Mouse (Mus musculus) MN1 (cell line): ENCODE results near the gene Tmem266.
A peak's percentile ranks its signal among the peaks of the same experiment; 100 is the strongest.

Experiments used
- DNase-seq: peaks from one replicate; pipeline ENCODE4 v3.0.0-alpha.2; 2016; ENCODE audit warnings: low spot score

The Tmem266 gene

GRCm38 (mm10) chr9:55326515-55327233 lies at the start of gene Tmem266, which contains the start of gene Nrg4:
TSS of gene Tmem266 (plus strand) at chr9:55326913.
TSS of gene Nrg4 (minus strand) at chr9:55326844.
- peak; percentile 85 for DNase-seq

DNA sequence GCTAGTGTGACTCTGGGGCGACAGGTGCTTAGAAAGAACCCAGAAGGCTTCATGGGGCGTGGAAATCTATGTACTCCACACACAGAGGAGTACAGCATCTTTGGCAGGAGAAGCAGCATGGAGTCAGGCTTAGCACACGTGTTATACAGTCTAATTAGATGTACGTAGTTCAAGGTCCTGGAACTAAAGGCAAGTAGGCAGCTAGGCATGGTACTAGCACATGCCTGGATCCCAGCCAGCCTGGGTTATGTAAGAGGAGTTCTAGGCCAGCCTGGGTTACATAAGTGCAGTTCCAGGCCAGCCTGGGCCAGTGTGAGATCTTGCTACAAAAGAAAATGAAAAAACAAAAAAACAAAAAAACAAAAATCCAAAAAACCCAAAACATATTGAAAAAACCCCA lies 49.2 kb upstream of the Tmem266 start:
- no peak for DNase-seq

GRCm38 (mm10) chr9:55279114-55279825 lies 47.4 kb upstream of the Tmem266 start:
- DNase-seq, result no peak

DNA sequence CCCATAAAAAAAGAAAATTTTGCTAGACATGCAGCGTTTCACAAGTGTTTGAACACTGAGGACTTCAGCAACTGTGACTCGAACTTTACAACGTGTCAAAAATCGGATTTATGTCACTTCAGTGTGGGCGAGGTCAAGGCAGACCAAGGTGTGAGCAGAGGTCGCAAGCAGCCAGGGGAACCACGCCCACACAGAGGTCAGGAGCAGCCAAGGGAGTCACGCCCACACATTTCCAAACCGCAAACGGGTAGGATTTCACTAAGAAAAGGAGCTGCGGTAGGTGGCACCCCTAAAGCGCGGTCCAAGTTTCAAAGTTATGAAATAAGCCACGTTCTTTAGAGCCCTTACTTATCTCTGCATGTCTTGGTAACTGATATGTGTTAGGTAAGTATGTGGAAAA lies 43.2 kb upstream of the Tmem266 start:
- DNase-seq, result no peak

- no peak for DNase-seq
Observed at GRCm38 (mm10) chr9:55285197-55285596, 41.5 kb upstream of the Tmem266 start.

DNA sequence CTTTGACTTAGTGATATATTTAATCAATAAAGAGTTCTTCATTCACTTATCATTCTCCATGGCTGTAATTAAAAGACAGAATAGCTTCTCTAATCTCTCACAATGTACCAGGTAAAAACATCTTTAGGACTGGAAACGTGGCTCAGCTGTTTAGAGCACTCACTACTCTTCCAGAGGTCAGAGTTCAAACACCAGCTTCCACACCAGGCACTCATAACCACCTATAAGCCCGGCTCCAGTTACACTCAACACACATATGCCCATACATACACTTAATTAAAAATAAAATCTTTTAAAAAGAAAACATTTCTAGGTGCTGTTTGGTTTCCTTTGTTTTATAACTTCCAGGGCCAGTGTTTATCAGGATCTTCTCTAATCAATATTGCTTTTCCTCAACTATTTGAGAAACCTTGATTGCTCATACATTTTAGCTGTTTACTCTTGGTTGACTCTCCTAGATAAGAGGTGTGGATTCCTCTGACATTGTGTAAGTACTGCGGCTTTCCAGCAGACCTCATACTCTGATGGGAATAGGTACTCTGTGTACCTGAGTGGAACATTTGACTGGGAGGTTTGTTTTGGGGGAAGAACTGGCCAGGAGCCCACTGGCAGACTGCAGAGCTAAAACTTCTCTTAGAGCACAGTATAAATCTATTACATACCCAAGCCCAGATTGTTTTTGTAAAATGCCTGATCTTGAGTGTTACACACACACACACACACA lies 37.1 kb upstream of the Tmem266 start:
- DNase-seq, result no peak

- no peak for DNase-seq
Observed at GRCm38 (mm10) chr9:55291966-55292365, 34.7 kb upstream of the Tmem266 start.

- peak; percentile 75 for DNase-seq
Observed at GRCm38 (mm10) chr9:55296221-55296620, 30.5 kb upstream of the Tmem266 start.

- DNase-seq, result no peak
Observed at GRCm38 (mm10) chr9:55307066-55307465, 19.6 kb upstream of the Tmem266 start.

DNA sequence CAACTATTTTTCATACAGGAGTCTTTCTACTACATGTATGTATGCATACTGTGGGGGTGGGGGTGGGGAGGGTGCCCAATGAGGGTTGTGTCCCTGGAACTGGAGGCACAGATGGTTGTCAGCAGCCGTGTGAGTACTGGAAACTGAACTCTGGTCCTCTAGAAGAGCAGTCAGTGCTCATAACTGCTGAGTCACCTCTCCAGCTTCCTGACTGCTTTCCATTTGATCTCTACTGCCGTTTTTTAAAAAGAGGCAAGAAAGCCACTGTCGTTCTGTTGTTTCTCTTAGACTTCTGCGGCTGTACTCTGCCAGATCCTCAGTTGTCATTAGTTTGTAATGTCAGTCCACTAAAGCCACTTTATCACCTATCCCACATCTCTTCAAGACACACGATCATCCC lies 19.2 kb upstream of the Tmem266 start:
- no peak for DNase-seq

DNA sequence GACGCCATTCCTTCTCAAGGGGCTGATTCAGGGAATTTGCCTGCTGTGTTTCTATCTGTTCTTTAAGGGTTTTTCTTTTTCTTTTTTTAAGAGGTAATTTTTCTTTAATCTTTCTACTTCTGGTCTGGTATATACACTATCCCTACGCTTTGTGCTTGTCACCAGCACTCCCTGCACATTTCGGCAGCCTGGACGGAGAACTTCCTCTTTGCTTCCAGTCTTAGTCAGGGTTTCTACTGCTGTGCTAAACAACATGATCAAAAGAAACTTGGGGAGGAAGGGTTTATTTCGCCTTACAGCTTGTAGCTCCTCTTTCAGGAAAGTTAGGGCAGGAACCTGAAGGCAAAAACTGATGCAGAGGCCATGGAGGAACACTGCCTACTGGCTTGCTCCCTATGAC lies 18.3 kb upstream of the Tmem266 start:
- no peak for DNase-seq

DNA sequence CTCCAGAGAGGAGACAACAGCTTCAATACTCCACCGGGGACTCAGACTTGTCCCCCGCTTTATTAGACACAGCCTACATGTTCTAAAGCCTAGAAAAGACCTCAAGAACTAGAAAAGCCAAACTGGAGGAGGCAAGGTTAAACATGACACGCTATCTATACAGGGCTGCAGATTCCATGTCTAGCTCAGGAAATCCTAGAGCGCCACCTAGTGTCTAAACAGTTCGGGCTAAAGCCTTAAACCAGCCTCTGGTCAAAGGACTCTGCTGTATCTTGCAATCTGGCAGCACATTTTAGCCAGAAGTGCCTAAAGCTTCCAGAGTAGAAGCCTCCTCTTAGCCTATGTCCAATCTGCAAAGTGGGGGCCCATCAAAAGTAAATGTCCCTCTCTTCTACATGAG lies 15.2 kb upstream of the Tmem266 start:
- peak; percentile 92 for DNase-seq

DNA sequence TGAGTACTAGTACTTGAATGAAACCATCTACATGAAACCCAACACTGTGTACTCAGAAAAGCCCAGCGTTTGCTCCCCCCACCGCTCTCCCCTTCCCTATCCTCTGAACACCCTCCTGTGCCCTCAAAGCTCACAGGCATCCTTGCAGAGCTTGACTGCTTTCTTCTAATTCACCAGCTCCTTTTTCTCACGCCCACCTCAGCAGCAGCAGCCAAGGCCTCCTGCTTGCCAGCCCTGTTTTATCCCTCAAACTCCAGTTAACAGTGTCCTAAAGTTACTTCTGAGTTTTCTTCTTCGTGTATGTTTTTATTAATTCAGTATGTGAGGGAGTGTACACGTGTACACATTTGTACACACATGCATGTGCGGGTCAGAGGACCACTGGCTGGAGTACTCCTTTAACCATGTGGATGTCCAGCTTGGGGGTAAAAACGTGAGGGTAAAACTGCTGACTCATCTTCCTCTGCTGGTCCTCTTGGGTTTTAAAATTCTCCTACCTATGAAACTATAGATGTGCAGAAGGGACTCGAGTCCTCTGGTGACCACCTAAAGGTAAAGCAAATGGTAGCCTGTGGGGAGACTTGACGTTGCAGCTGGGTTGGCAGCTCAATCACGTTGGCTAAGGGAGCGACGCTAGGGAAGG lies 13.0 kb upstream of the Tmem266 start:
- DNase-seq, result no peak

- no peak for DNase-seq
Observed at GRCm38 (mm10) chr9:55322641-55323040, 4.1 kb upstream of the Tmem266 start.

DNA sequence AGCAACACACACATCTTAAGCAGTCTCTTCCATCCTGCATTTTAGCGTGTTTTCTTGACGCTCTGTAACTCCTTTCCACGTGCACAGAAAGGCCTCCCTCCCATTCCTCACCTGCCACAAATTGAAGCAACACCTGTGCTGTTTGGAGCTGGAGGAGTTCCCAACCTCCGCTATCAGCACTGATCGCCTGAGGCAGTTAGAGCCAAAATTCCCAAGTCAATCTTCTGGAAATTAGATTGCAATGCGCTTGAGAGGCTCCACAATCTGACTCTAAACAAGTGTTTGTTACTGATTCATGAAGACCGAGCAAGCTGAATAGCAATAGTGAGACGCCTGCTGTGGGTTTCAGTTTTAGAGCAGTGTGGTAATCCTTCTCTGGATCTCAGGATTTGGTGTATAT lies 2.6 kb upstream of the Tmem266 start:
- DNase-seq, result no peak

DNA sequence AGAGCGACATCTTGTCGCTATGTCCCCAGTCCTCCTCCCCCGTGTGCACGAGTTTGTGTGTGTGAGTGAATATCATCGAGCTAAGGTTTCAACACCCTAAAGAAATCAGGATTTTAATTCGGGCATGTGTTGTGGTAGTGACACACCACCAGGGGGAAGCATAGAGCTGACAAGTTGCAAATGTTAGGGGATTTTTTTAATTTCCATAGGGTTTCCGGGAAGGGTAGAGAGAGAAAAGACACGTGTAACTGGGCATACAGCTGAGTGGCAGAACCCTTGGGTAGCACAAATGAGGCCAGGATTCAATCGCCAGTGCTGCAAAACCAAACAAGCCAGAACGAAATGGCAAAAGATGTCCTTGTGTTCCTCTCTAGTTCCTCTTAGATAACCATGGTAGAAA lies 2.2 kb upstream of the Tmem266 start:
- DNase-seq, result no peak

DNA sequence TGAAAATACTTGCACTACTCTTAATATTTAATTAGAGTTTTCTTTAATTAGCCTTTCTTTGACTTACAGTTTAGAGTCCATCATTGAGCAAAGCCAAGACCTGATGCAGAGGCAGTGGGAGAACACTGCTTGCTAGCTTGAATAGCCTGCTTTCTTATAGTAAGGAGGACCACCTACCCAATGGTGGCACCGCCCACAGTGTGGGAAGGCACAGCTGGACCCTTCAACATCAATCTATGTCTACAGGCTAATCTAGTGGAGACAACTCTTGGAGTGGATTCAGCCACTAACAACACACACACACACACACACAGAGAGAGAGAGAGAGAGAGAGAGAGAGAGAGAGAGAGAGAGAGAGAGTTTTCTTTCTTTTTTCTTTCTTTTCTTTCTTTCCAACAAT lies 1.7 kb upstream of the Tmem266 start:
- no peak for DNase-seq

DNA sequence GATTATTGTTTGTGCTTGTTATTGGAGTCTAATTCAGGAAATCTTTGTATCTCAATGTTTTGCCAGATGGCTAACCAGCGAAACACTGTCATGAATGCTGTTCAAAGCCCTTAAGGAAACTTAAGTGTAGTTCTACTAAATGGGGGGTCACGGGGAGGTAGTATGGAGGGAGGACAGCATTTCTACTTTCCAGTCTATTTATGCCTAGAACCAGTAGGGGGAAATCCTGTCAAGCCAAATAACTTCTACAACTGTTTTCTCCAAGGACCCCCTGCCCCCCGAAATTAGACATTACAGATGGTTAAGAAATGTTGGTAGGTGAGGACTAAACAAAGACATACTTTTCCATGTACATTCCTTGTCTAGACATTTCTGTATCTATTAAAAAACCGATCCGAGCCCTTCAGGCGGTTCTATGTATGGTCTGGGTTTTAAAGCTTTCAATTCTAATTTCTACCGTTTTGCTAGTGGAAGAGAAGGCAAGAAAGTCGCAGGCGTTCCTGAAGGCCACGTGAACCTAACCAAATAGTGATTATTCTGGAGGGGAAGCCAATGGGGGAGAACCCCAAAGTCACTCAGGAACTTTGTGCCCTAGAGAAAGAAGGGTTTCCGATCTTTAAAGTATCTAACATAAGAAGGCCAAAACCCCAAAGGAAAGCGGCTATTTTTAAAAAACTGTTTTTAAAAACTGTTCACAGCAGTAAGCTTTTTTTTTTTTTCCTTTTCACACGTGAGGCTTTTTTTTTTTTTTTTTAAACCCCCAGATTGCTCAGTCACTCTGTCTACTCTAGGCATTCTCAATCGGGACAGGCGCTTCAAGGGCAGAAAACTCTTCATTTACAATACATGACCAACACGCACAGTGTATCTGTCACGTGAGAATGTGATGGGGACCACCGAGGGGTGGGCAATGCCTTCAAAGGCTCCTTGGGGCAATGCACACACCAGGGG lies 874 bp upstream of the Tmem266 start:
- DNase-seq, result peak; percentile 24

DNA sequence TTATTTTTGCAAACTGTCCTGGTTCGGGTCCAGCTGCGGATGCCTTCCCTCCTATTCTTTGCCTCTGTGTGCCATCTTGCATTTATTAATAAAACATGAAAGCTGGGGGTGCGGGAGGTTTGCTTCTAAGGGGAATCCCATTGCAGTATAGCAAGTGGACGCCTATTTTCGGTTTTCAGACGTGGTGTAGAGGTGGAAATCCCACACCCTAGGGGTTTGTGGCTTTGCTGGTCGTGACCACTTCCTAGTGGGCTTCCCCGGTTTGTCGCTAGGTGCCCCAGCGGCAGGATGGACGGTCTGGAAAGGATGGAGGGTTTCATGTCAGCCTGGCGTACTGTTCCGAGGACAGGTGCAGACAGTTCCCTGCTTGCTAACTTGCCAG lies 512 bp downstream of the Tmem266 start:
- peak; percentile 28 for DNase-seq

- no peak for DNase-seq
Observed at GRCm38 (mm10) chr9:55328151-55328918, 1.6 kb downstream of the Tmem266 start.

- DNase-seq, result no peak
Observed at GRCm38 (mm10) chr9:55329401-55329800, 2.7 kb downstream of the Tmem266 start.
